ENCODE assay signal across 9 mouse cellular contexts in genomic region chr6:89680155-89680554, GRCm38 (mm10). TPM values are rescaled to one million over a fixed set of nuclear protein-coding genes. Genes with fewer than 3 reads are reported as not detected.
A peak's percentile ranks its signal among the peaks of the same experiment; 100 is the strongest.
DNase-seq lines count a peak whose midpoint lies in the region; ATAC-seq and TF ChIP-seq lines count a peak whose summit lies in the region.
"Had no signal": no experiment of that assay in that cellular context is flagged by ENCODE, and none has a peak within 500 bp of the region (broad histone marks: within the 10 kb centered on the region; RNA-seq: fewer than 3 reads in every experiment).

No protein-coding gene starts in this region.

- no peak overlapping the region for H3K9ac ChIP-seq in kidney, embryonic 16.5 days (replicated peaks; ENCODE audit: low read length)
- H3K9ac ChIP-seq in liver, adult 2 months (ENCODE audit: low read depth, low read length): no peak overlapping the region
- no peak overlapping the region for H3K9ac ChIP-seq in neural tube, embryonic 12.5 days
- no peak overlapping the region for H3K9ac ChIP-seq in stomach, postnatal 0 days (ENCODE audit: low read length)
- H3K9ac ChIP-seq: embryonic facial prominence, embryonic 12.5 days had no signal

- peak; percentile 60; the same call in 1 of the 2 replicates for ATAC-seq in kidney, embryonic 16.5 days (ENCODE audit: low FRiP score, low TSS enrichment)
- ATAC-seq in neural tube, embryonic 12.5 days (ENCODE audit: low FRiP score, low read depth): peak; percentile 63; the same call in 1 of the 2 replicates
- ATAC-seq in stomach, postnatal 0 days (ENCODE audit: low FRiP score, low TSS enrichment): peak; percentile 81; the same call in 1 of the 2 replicates

- DNase-seq in A20 (ENCODE audit: low read depth, low spot score): peak; percentile 75
- peak; percentile 84 for DNase-seq in adrenal gland, adult 2 months
- peak; percentile 69 for DNase-seq in embryo, embryonic 11.5 days (ENCODE audit: low read depth, low spot score)
- DNase-seq in heart, adult 9 months (ENCODE audit: low spot score in 2 of 2): peak; percentile 39 to 62
- peak; percentile 57 for DNase-seq in liver, adult 2 months (ENCODE audit: extremely low read depth, low read depth, low spot score)
- peak; percentile 88 for DNase-seq in stomach, postnatal 0 days (ENCODE audit: low spot score)

- peak; percentile 98 for TF ChIP-seq CTCF in liver, adult 2 months (IDR thresholded peaks at IDR 0.05; ENCODE audit: low read depth, low read length)
- TF ChIP-seq CTCF in stomach, postnatal 0 days (IDR thresholded peaks at IDR 0.05; ENCODE audit: low read depth): peak; percentile 95

- no peak overlapping the region for H3K4me3 ChIP-seq in kidney, embryonic 16.5 days (ENCODE audit: low read length)
- H3K4me3 ChIP-seq in liver, adult 2 months (ENCODE audit: insufficient read depth, low read depth, low read length): no peak overlapping the region
- no peak overlapping the region for H3K4me3 ChIP-seq in neural tube, embryonic 12.5 days
- H3K4me3 ChIP-seq in stomach, postnatal 0 days (ENCODE audit: low read depth, low read length): no peak overlapping the region
- H3K4me3 ChIP-seq: embryonic facial prominence, embryonic 12.5 days had no signal

- WGBS in kidney, embryonic 16.5 days: 7% methylated on average over 8 of the region's 8 CpGs
- 5% methylated on average over 8 of the region's 8 CpGs for WGBS in liver, adult 2 months
- 8% methylated on average over 8 of the region's 8 CpGs for WGBS in neural tube, embryonic 12.5 days
- 9% methylated on average over 8 of the region's 8 CpGs for WGBS in stomach, postnatal 0 days

- no peak for TF ChIP-seq EP300 in stomach, postnatal 0 days (optimal IDR thresholded peaks at IDR 0.05)

- H3K36me3 ChIP-seq in kidney, embryonic 16.5 days (ENCODE audit: insufficient read depth, low read length): peaks cover 7% of the 10 kb centered on the region; the same call in 1 of the 2 replicates
- no peaks in the 10 kb centered on the region for H3K36me3 ChIP-seq in liver, adult 2 months (ENCODE audit: control insufficient read depth, insufficient read depth, low read length)
- peaks cover 5% of the 10 kb centered on the region for H3K36me3 ChIP-seq in neural tube, embryonic 12.5 days
- no peaks in the 10 kb centered on the region for H3K36me3 ChIP-seq in stomach, postnatal 0 days (ENCODE audit: control insufficient read depth, insufficient read depth, low read length)
- H3K36me3 ChIP-seq: embryonic facial prominence, embryonic 12.5 days had no signal

- H3K79me2 ChIP-seq in liver, adult 2 months (ENCODE audit: control insufficient read depth, insufficient read depth, low read length): no peaks in the 10 kb centered on the region

- TF ChIP-seq POLR2A in liver, adult 2 months (IDR thresholded peaks at IDR 0.05; ENCODE audit: extremely low read depth, insufficient read depth, low read length): no peak

- H3K4me2 ChIP-seq in kidney, embryonic 16.5 days (replicated peaks; ENCODE audit: low read depth, low read length): no peak overlapping the region
- no peak overlapping the region for H3K4me2 ChIP-seq in neural tube, embryonic 12.5 days (replicated peaks)
- no peak overlapping the region for H3K4me2 ChIP-seq in stomach, postnatal 0 days (replicated peaks; ENCODE audit: low read depth)
- H3K4me2 ChIP-seq: embryonic facial prominence, embryonic 12.5 days had no signal

- no peaks in the 10 kb centered on the region for H3K27me3 ChIP-seq in kidney, embryonic 16.5 days (ENCODE audit: insufficient read depth, low read length)
- no peaks in the 10 kb centered on the region for H3K27me3 ChIP-seq in liver, adult 2 months (ENCODE audit: control insufficient read depth, insufficient read depth, low read length)
- no peaks in the 10 kb centered on the region for H3K27me3 ChIP-seq in neural tube, embryonic 12.5 days (replicated peaks)
- H3K27me3 ChIP-seq in stomach, postnatal 0 days (ENCODE audit: control insufficient read depth, insufficient read depth, low read length): no peaks in the 10 kb centered on the region
- H3K27me3 ChIP-seq: embryonic facial prominence, embryonic 12.5 days had no signal

- H3K27ac ChIP-seq in kidney, embryonic 16.5 days (ENCODE audit: low read length): no peak overlapping the region
- no peak overlapping the region for H3K27ac ChIP-seq in liver, adult 2 months (replicated peaks; ENCODE audit: insufficient read depth, low read depth, low read length)
- H3K27ac ChIP-seq in neural tube, embryonic 12.5 days: no peak overlapping the region
- no peak overlapping the region for H3K27ac ChIP-seq in stomach, postnatal 0 days (replicated peaks)
- H3K27ac ChIP-seq: embryonic facial prominence, embryonic 12.5 days had no signal

- no peaks in the 10 kb centered on the region for H3K4me1 ChIP-seq in kidney, embryonic 16.5 days (ENCODE audit: insufficient read depth, low read length)
- H3K4me1 ChIP-seq in liver, adult 2 months (ENCODE audit: control insufficient read depth, insufficient read depth, low read length): no peaks in the 10 kb centered on the region
- no peaks in the 10 kb centered on the region for H3K4me1 ChIP-seq in neural tube, embryonic 12.5 days
- H3K4me1 ChIP-seq in stomach, postnatal 0 days (replicated peaks; ENCODE audit: control insufficient read depth, insufficient read depth): no peaks in the 10 kb centered on the region
- H3K4me1 ChIP-seq: embryonic facial prominence, embryonic 12.5 days had no signal

- H3K9me3 ChIP-seq in kidney, embryonic 16.5 days (ENCODE audit: low read length): no peaks in the 10 kb centered on the region
- H3K9me3 ChIP-seq in neural tube, embryonic 12.5 days: no peaks in the 10 kb centered on the region
- H3K9me3 ChIP-seq in stomach, postnatal 0 days (ENCODE audit: control insufficient read depth, low read length): no peaks in the 10 kb centered on the region
- H3K9me3 ChIP-seq: embryonic facial prominence, embryonic 12.5 days had no signal

RNA-seq across cellular contexts. Expression of gene Vmn1r40, which starts 27.2 kb away (rescaled TPM):
- not detected for total RNA-seq in adrenal gland, adult 2 months (2021)
- not detected in 2 replicates for polyA plus RNA-seq in adrenal gland, adult 2 months (2012; rRNA removed)
- not detected in 2 replicates for polyA plus RNA-seq in kidney, embryonic 16.5 days (2015; fragmentation: Nextera tagmentation; extraction: Ambion mirVana)
- total RNA-seq in liver, adult 2 months (2014; rRNA removed): not detected in 2 replicates
- polyA plus RNA-seq in liver, adult 2 months (2012; rRNA removed): not detected in 2 replicates
- not detected in 2 replicates for polyA plus RNA-seq in neural tube, embryonic 12.5 days (2016; fragmentation: Nextera tagmentation; extraction: Ambion mirVana)
- polyA plus RNA-seq in stomach, postnatal 0 days (2015; fragmentation: Nextera tagmentation; extraction: Ambion mirVana): not detected in 2 replicates
- polyA plus RNA-seq: embryonic facial prominence, embryonic 12.5 days had no signal

RNA-seq across cellular contexts. Expression of gene Txnrd3, which starts 36.4 kb away (rescaled TPM):
- 10 to 100 TPM in 1 of 2 experiments, 1 to 10 TPM in 1; 9.0 to 11.4 TPM for total RNA-seq in adrenal gland, adult 2 months (2021)
- 12.9 and 14.6 TPM in 2 replicates for polyA plus RNA-seq in adrenal gland, adult 2 months (2012; rRNA removed)
- 15.9 and 16.9 TPM in 2 replicates for polyA plus RNA-seq in kidney, embryonic 16.5 days (2015; fragmentation: Nextera tagmentation; extraction: Ambion mirVana)
- 5.6 and 6.4 TPM in 2 replicates for total RNA-seq in liver, adult 2 months (2014; rRNA removed)
- polyA plus RNA-seq in liver, adult 2 months (2012; rRNA removed): 4.8 and 5.7 TPM in 2 replicates
- polyA plus RNA-seq in neural tube, embryonic 12.5 days (2016; fragmentation: Nextera tagmentation; extraction: Ambion mirVana): 10.9 and 11.6 TPM in 2 replicates
- polyA plus RNA-seq in stomach, postnatal 0 days (2015; fragmentation: Nextera tagmentation; extraction: Ambion mirVana): 11.5 and 11.7 TPM in 2 replicates
